Comparison of ENCODE assay signal across 8 mouse cellular contexts in the genomic region with DNA sequence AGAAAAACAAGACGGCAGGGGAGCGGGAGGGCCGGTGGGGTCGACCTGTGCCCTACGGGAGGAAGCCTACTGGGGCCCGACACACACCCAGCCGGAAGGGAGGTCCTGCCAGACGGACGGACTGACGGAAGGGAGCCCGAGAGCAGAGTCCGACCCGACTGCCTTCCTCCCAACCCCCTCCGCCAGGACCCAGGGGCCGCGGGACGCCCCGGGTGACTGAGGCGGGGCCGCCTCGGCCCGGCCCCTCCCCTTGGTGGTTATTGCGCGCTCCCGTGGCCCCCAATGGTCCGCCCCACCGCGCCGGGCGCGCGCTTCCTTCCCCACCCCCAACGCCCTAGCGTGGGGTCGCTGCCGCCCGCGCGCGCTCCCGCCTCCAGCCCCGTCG. TPM values are rescaled to one million over a fixed set of nuclear protein-coding genes. Genes with fewer than 3 reads are reported as not detected.
DNase-seq lines count a peak whose midpoint lies in the region; ATAC-seq and TF ChIP-seq lines count a peak whose summit lies in the region.

No protein-coding gene starts in this region.

- peak; percentile 67 for ATAC-seq in midbrain, postnatal 0 days (ENCODE audit: low FRiP score)
- peak; percentile 87 for ATAC-seq in stomach, embryonic 16.5 days (ENCODE audit: insufficient read depth, low FRiP score)

- H3K27ac ChIP-seq in midbrain, postnatal 0 days (ENCODE audit: low read depth, low read length) = peak overlapping the region; percentile 96
- peak overlapping the region; percentile 98 for H3K27ac ChIP-seq in stomach, embryonic 16.5 days (ENCODE audit: low read length)

- peak overlapping the region; percentile 69 for H3K4me2 ChIP-seq in midbrain, postnatal 0 days (ENCODE audit: low read depth, low read length, poor library complexity, severe bottlenecking)
- peak overlapping the region; percentile 73 for H3K4me2 ChIP-seq in stomach, embryonic 16.5 days (ENCODE audit: low read depth, low read length)

- no peaks in the 10 kb centered on the region for H3K9me3 ChIP-seq in midbrain, postnatal 0 days (ENCODE audit: low read length)
- no peaks in the 10 kb centered on the region for H3K9me3 ChIP-seq in stomach, embryonic 16.5 days (replicated peaks; ENCODE audit: control insufficient read depth, low read length)

- peaks cover 13% of the 10 kb centered on the region for H3K36me3 ChIP-seq in midbrain, postnatal 0 days (ENCODE audit: insufficient read depth, low read length)
- peaks cover 8% of the 10 kb centered on the region; the same call in 1 of the 2 replicates for H3K36me3 ChIP-seq in stomach, embryonic 16.5 days (ENCODE audit: control insufficient read depth, insufficient read depth, low read length)

- under 1% methylated on average over 20 of the region's 43 CpGs for WGBS in midbrain, postnatal 0 days
- 1% methylated on average over 34 of the region's 43 CpGs for WGBS in stomach, embryonic 16.5 days

- no peak for TF ChIP-seq CTCF in midbrain, postnatal 0 days (IDR thresholded peaks at IDR 0.05)

- H3K9ac ChIP-seq in midbrain, postnatal 0 days (replicated peaks; ENCODE audit: low read length, poor library complexity, severe bottlenecking) = peak overlapping the region; percentile 94
- peak overlapping the region; percentile 94 for H3K9ac ChIP-seq in stomach, embryonic 16.5 days (ENCODE audit: low read length)

- H3K4me3 ChIP-seq in midbrain, postnatal 0 days (ENCODE audit: low read depth, low read length) = peak overlapping the region; percentile 82
- H3K4me3 ChIP-seq in stomach, embryonic 16.5 days (replicated peaks; ENCODE audit: low read length) = peak overlapping the region; percentile 80

- peaks cover 25% of the 10 kb centered on the region for H3K4me1 ChIP-seq in midbrain, postnatal 0 days (ENCODE audit: insufficient read depth, low read length)
- H3K4me1 ChIP-seq in stomach, embryonic 16.5 days (ENCODE audit: control insufficient read depth, insufficient read depth, low read length) = peaks cover 53% of the 10 kb centered on the region

- no peaks in the 10 kb centered on the region for H3K27me3 ChIP-seq in midbrain, postnatal 0 days (ENCODE audit: insufficient read depth, low read length)
- H3K27me3 ChIP-seq in stomach, embryonic 16.5 days (ENCODE audit: control insufficient read depth, insufficient read depth, low read length) = no peaks in the 10 kb centered on the region

- DNase-seq in A20 (ENCODE audit: low read depth, low spot score) (peak; percentile 92), liver (peak; percentile 89)
- peak; percentile 96 for DNase-seq in adrenal gland, postnatal 14 days
- DNase-seq in embryo, embryonic 9.5 days (ENCODE audit: extremely low spot score) = peak; percentile 89
- DNase-seq in heart, adult 11 months = peak; percentile 100
- DNase-seq in kidney, adult 11 months = peak; percentile 92
- DNase-seq in midbrain, postnatal 0 days (ENCODE audit: low spot score) = peak; percentile 78

RNA-seq across cellular contexts. Expression of gene Egln2, which starts 0.4 kb away (rescaled TPM):
- 83.9 and 92.9 TPM in 2 replicates for total RNA-seq in adrenal gland, postnatal 14 days (2021)
- total RNA-seq in midbrain, postnatal 0 days (2014; rRNA removed) = 104 and 116 TPM in 2 replicates
- 80.7 and 85.6 TPM in 2 replicates for polyA plus RNA-seq in midbrain, postnatal 0 days (2015; fragmentation: Nextera tagmentation; extraction: Ambion mirVana)
- 55.8 and 56.3 TPM in 2 replicates for polyA plus RNA-seq in stomach, embryonic 16.5 days (2015; fragmentation: Nextera tagmentation; extraction: Ambion mirVana)

RNA-seq across cellular contexts. Expression of gene Rab4b, which starts 12.5 kb away (rescaled TPM):
- total RNA-seq in adrenal gland, postnatal 14 days (2021) = 39.5 and 55.2 TPM in 2 replicates
- 60.5 and 65.6 TPM in 2 replicates for total RNA-seq in midbrain, postnatal 0 days (2014; rRNA removed)
- polyA plus RNA-seq in midbrain, postnatal 0 days (2015; fragmentation: Nextera tagmentation; extraction: Ambion mirVana) = 138 and 142 TPM in 2 replicates
- polyA plus RNA-seq in stomach, embryonic 16.5 days (2015; fragmentation: Nextera tagmentation; extraction: Ambion mirVana) = 68.9 and 72.7 TPM in 2 replicates

RNA-seq across cellular contexts. Expression of gene Cyp2t4, which starts 12.7 kb away (rescaled TPM):
- not detected in 2 replicates for total RNA-seq in adrenal gland, postnatal 14 days (2021)
- not detected in 2 replicates for total RNA-seq in midbrain, postnatal 0 days (2014; rRNA removed)
- 0.29 and 0.30 TPM in 2 replicates for polyA plus RNA-seq in midbrain, postnatal 0 days (2015; fragmentation: Nextera tagmentation; extraction: Ambion mirVana)
- polyA plus RNA-seq in stomach, embryonic 16.5 days (2015; fragmentation: Nextera tagmentation; extraction: Ambion mirVana) = 0.18 and 0.31 TPM in 2 replicates

RNA-seq across cellular contexts. Expression of gene Gm21983, which starts 14.7 kb away (rescaled TPM):
- total RNA-seq in adrenal gland, postnatal 14 days (2021) = not detected in 2 replicates
- 2.0 TPM in 1 of 2 replicates, not detected in the other for total RNA-seq in midbrain, postnatal 0 days (2014; rRNA removed)
- polyA plus RNA-seq in midbrain, postnatal 0 days (2015; fragmentation: Nextera tagmentation; extraction: Ambion mirVana) = not detected in 2 replicates
- not detected in 2 replicates for polyA plus RNA-seq in stomach, embryonic 16.5 days (2015; fragmentation: Nextera tagmentation; extraction: Ambion mirVana)

RNA-seq across cellular contexts. Expression of gene Mia, which starts 14.7 kb away (rescaled TPM):
- 0.89 TPM in 1 of 2 replicates, not detected in the other for total RNA-seq in adrenal gland, postnatal 14 days (2021)
- 4.3 and 20.6 TPM in 2 replicates for total RNA-seq in midbrain, postnatal 0 days (2014; rRNA removed)
- polyA plus RNA-seq in midbrain, postnatal 0 days (2015; fragmentation: Nextera tagmentation; extraction: Ambion mirVana) = 17.6 and 20.4 TPM in 2 replicates
- 8.0 and 9.3 TPM in 2 replicates for polyA plus RNA-seq in stomach, embryonic 16.5 days (2015; fragmentation: Nextera tagmentation; extraction: Ambion mirVana)

Comparison
In these comparisons a context has a peak if more than half of its experiments do, and no peak if none do; other contexts are left out.
1. Peak in every context shown above with its lines: DNase-seq, ATAC-seq, H3K4me3 ChIP-seq and H3K27ac ChIP-seq.